Mouse (Mus musculus): ENCODE results near the gene Tceal5.
"Not testable (repeated sequence)": the region's sequence is repeated elsewhere in the genome, so short reads cannot be mapped to it uniquely, and the experiment has no call there.

The Tceal5 gene

DNA sequence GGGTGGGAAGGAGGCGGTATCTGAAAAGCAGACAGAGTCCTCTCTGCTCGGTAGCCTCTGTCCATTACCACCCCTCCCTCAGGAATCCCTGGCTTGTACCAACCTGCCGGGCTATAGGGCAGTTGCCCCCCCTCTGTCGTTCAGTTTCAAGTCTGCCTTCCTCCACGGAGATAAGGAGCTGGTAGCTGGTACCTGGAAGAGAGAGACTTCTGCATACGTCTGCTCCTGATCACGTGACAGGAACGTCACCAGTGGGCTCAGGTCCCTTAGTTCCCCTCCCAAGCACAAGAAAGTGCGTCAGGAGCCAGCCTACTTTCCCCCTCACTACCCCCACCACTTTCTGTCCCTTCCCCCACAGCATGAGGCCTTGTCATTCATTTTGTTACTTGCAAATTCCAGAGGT lies at the start of gene Tceal5:
Gene Tceal5, minus strand, starts transcription at position 213 of the 403 bp plus-strand sequence.
- DNase-seq = no peak

DNA sequence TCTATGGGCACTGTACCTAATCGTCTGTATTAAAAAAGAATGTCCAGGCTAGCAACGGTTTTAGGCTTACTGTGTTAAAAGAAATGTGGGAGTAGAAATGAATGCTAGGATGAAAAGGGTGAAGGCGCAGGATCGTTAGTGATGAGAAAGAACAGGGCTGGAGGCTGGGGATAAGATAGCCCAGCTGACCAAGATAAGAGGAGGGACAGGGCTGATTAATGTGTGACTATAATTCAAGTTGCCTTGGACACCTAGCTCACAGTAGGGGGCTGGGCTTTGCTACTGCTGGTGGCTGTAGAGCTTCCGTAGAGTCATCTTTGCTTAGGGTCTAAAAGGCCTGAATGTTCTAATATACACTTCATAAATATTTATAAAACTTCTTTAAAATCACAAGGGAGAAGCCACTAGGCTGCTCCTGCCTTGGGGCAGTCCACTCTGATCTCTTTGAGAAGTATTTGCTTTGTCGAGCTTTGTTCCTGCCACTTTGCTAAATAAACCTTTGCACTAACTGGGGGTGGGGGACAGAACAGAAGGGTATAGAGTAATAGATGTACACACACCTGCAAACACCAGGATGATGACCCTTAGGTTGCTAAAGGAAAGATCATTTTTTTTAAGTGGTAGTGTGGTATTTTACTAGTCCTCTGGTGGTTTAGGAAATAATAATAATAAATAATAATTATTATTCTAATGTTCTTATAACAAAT lies 48.5 kb upstream of the Tceal5 start:
- DNase-seq = no peak

DNA sequence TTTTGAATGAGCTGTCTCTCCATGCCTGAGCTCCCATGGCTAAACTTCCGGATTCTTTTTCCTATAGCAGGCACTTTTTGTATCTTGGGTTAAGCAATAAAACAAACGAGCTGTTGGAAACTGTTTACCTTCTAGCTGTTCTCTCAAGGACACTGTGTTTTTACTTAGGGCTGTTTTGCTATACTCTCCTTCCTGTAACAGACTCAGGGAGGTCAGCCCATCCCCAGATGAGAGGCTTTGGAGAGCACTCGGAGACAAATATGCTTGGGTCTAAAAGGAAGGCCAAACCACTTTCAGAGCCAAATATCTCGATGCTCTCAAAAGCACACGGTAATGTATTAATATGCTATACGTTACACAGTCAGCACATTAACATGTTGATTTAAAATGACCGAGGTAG lies 46.0 kb upstream of the Tceal5 start:
- no peak for DNase-seq

DNA sequence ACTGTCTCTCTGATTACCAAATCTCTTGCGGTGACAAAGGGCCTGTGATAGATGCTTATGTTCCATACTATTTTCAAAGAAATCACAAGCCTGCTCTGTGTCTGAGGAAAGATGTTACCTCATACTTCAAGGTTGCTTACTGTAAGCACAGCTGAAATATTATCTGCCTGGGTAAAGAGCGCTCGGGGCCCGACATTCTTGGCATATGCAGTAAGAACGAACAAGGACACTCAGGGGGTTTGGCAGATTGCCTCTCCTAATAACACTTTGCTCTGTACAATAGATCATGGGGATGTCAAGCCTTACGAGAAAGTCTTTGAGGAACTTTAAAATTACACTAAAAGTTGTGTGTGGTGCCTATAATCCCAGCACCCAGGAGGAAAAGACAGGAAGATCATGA lies 45.1 kb upstream of the Tceal5 start:
- no peak for DNase-seq

DNA sequence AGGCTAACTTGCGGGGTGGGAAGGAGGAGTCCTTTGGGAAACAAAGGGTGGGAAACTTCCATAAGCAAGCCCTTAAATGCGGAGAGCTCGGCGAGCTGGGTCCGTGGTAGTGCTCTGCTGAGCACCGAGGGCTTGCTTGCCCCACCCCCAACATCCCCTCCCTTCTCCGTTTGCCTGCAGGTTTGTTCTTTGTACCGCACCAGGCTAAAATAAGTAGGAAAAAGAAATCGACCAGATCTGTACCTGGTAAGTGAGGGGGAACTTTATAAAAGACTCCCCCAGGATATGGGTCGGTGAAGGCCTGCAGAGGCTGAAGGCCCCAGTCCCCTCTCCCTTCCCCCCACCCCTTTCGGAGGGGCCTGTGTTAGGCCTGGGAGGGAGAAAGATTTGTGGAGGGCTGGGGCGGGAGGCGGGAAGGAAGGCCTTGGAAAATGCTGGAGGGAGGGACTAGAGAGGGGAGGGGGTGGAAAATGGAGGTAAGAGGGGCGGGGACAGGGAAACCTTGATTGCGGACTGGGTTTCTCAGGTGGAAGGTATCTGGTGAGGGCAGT lies 41.9 kb upstream of the Tceal5 start:
- peak; percentile 29 for DNase-seq

DNA sequence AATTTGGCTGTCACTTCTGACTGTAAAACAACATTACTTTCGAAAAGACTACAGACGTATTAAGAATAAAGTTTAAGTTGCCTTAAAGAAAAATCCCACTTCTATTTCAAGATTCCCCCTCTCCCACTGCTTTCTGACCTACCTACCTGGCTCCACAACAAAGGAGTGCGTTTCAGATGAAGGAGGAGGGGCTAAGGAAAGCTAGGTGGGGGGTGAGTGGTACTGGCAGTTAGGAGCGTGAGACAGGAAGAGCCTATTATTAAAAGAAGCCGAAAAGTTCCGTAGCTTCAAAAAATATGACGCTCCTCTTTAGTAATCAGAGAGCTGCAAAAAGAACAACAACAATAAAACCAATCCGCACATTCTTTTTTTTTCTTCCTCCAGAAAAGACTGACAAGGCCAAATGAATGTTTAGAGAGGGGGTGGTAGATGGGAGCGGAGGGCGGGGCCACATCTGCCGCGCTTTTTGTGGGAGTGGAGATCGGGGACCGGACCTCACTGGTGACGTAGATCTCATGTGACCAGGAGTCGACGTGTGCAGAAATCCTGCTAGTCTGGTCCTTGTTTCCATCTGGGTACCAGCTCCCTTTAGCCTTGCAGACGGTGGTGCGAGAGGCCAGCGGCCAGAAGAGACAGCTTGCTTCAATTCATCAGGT lies 41.0 kb upstream of the Tceal5 start, which contains the start of gene Tceal9:
Gene Tceal9, plus strand, starts transcription at position 506 of the 656 bp plus-strand sequence.
- peak; percentile 72 for DNase-seq

DNA sequence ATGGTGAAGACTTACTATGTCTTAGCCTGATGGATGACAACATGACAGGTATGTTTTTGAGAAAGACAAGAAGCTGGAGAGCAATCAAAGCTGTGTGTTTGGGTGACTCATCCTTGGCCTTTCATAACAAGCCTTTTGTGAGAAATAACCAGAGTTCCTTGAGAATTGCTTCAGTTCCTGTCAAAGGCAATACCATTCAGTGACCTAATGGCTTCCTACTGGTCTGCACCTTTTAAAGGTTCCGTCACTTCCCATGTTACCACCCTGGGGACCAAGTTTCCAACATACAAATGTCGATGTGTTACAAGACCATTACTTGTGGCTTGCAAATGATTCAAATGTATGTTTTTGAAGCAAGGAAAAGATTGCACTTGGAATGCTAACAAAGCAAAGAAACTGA lies 39.5 kb upstream of the Tceal5 start:
- no peak for DNase-seq

DNA sequence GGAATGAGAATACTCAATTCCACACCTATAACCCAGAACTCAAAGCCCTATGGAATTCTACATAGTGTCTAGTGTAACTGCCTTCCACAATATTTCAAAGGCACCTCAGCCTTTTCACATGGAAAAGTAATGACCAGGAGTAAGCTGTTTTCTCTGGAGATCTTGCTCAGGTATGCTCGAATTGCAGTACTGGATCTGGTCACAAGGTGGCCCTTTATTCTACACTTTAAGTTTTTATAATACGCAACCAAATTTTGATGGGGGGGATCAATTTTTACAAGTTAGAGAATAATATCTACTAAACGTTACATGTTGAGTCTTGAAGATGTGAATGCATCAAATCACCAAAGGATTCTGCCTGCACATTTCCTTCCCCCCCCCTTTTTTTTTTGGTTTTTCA lies 34.4 kb upstream of the Tceal5 start:
- DNase-seq = peak; percentile 38

DNA sequence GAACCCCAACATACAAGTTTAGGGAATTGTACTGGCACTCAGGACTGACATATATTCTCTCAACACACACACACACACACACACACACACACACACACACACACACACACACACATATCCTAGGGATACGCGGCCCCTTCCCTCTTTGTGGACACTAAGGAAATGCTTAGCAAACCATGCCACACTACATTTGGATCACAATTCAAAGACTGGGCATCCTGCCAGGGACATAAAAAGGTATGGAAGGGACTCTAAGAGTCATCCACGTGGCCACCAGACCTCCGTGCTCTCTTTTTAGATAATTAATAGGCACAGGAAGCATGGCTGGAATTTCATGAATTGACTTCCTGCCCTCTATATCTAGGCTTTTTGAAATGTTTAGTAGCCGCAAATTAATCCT lies 24.1 kb upstream of the Tceal5 start:
- no peak for DNase-seq

DNA sequence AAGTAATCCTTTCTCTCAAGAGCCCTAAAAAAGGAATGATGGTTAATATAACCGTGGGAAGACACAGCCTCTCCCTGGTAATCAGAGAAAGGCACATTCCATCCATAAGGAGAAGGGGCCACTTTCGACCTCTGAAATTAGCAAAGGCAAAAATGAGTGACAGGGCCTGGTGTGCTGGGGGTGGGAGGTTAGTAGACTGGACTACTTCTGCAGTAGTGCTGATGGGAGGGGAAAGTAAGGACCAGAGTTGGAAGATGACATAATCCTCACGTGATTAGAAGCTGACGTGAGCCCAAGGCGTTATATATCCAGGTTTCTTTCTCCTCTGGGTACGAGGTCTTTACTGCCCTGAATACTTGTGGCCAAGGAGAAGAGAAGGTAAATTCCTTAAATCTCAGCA lies 20.0 kb upstream of the Tceal5 start:
- DNase-seq = no peak

DNA sequence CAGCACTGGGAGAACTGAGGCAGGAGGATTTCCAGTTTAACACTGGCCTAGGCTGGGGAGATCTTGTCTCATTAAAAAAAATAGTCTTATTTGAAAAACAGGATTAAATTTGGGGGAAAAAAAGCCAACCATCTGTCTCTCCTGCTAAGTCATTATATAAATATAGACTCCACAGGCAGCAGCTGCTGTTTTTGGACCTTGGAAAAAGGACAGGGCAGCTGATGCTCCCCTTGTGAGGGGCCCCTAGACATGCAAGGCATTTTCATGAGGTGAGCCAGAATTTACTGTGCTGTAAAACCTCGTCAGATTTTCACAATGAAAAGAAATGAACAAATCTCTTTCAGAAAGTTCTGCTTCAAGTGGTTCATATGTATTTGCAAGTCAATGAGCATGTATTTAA lies 12.6 kb upstream of the Tceal5 start:
- no peak for DNase-seq

DNA sequence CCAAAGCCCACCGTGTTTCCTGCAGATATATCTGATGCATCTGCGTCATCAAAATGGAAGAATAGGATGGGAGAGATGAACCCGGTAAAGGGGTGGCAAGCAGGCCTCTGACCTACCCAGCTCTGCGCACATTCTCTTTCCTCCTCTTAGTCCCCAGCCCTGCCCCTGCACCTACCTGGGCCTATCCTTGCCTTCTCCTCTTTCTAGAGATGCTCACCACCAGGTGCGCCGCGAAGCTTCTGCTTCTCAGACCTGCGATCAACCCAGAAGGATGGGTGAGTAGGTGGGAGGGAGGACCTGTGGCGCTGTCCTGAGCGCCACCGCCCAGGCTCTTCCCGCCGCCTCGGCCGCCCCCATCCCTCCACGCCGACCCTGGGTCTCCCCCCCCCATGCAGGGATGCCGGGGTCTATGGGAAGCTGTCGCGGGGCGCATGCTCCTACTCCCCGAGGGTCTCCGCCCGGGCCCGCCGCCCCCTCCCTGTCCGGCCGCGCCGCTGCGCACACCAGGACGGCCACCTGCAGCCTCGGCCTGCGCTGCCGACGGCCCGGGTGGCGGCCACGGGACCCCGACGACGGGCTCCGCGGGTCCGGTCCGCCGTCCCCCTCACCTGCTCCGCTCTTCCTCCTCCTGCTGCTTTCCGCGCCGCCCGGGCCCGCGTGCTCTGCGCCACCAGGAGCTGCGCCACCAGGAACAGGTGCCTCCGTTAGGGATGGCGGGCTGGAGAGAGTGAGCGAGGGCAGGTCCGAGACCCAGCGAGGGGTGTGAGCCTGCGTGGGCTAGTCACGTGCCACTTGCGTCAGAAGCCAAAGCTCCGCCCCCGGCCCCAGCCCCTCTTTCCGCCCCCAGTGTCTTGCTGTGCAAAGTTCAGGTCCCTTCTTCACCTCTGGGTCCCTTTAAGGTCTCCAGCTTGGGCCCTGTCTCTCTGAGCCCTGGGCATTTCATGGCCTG lies 11.3 kb upstream of the Tceal5 start, which contains the start of the genes Tceal7 and Bex1:
Gene Tceal7, plus strand, starts transcription at position 51 of the 949 bp plus-strand sequence.
Gene Bex1, minus strand, starts transcription at position 785 of the 949 bp plus-strand sequence.
- DNase-seq = not testable (repeated sequence)

DNA sequence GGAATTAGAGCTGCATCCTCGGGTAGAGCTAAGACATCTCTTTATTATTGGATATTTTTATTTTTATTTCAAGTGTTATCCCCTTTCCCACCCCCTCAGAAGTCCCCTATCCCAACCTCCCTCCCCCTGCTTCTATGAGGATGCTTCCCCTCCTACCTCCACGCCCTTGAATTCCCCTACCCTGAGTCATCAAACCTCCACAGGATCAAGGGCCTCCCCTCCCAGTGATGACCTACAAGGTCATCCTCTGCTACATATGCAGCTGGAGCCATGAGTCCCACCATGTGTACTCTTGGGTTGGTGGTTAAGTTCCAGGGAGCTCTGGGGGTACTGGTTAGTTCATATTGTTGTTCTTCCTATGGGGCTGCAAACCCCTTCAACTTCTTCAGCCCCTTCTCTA lies 9.7 kb upstream of the Tceal5 start:
- no peak for DNase-seq

DNA sequence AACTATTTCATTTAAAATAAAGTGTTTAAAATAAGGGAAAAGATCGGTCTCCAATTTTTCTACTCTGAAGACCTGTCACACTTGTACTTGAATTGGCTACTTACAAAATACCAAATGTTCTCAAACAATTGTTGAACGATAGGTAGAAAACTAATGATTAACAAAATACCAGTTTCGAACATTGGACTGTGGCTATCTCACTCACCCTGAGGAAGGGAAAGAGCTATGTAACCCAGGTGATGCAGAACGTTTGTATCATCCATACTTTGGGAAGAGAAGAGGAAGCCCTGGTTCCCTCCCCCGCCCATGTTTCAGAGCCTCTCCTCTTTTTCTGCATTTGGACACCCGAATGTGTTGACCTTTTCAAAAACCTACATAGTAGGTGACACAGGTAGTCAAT lies 730 bp upstream of the Tceal5 start:
- no peak for DNase-seq

DNA sequence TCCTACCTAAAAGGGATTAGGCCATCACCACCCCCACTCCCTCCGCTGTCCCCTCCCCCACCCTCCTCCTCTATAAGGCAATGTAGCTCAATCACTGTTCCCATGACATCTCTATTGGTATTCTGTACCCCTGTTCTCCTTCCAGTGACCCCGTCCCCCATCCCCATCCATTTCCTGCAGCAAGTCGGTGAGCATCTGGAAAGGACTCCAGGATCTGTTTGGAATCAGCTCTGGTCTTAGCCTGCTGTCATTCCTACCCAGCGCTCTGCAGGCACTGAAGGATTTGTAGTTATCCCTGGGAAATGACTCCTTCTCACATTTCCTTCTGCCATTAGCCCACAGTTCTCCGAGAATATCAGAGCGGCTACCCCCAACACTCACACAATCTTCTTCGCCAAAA lies 419 bp downstream of the Tceal5 start:
- DNase-seq = no peak

DNA sequence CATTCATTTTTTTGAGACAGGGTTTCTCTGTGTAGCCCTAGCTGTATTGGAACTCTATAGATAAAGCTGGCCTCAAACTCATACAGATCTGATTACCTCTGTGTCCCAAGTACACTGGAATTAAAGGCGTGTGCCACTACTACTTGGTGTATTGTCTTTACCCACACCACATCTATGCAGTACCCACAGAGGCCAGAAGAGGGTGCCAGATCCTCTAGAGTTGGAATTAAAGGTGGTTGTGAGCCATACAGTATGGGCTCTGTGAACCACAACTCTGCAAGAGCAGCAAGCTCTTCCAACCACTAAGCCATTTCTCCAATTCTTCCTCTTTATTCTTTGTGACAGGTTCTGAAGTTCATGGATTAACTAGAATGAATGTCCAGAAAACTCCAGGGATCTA lies 6.8 kb downstream of the Tceal5 start:
- DNase-seq = peak; percentile 57

DNA sequence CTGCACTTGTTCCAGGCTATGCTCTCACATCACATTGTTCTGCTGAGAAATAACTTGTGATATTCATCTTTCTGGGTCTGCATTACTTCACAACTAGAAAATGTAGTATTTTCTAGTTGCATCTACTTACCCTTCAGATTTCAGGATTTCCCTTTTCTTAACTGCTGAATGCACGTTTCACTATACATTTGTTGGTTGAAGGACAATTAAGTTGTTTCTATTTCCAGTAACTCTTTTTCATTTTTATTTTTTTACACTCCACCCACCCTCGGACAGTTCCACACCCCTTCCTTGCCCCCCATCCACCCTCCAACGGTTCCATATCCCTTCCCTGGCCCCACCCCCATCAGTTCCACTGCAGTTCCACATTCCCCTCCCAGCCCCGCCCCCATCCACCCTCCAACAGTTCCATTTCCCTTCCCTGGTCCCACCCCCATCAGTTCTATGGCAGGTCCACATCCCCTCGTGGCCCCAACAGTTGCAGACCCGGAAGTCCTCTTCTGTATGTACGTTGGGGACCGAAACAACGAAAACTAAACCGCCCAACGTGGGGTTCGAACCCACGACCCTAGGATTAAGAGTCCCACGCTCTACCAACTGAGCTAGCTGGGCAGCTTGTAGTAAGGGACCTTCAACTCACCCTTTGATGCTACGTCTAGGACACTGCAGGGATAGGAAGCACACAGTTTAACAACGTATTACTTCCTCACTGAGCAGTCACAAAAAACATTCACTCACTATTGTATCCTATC lies 8.3 kb downstream of the Tceal5 start:
- DNase-seq = no peak

DNA sequence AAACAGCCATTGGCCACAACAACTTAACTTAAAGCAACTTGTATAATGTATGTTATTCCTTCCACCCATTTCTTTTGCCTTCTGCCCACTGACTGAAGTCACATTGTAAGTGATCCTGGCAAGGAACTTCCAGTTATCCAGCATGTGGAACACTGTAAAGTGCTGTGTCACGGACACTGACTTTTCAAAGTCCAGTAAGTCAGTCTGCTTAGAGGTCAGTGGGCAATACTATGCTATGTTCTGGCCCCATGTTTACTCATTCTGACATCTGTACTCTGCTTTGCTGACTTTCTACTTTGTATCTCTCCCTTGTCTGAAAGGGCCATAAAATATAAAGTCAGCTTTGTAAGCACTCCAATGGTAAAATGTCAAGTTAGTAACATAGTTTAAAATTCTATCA lies 20.6 kb downstream of the Tceal5 start:
- DNase-seq = no peak

DNA sequence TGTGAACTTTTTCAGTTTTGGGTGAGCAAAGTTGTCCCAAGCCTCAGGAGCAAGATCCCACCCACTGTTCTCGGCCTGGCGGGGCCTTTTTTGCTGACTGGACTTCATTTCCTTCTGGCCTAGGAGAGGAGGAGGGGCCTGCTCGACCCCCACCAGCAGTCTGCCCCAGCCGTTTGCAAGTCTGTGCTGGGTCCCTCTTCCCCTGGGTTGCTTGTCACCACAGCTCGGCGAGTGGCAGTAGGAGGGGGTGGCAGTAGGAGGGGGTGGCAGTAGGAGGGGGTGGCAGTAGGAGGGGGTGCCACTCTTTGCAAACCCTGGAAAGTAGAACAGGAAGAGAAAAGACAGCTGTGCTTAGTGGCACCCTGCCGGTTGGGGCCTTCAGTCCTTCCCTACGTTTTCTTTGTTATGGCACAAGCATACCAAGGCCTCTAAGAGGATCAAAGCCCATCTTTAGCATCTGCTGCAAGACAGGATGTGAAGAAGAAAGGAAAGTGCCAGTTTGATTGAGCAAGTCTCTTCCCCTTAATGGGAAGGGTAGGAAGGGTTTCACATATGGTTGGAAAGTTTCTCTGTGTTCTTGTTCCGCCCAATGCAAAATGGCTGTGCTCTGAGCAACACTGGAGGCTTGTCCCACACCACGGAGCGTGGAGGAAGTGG lies 22.7 kb downstream of the Tceal5 start:
- DNase-seq = no peak

DNA sequence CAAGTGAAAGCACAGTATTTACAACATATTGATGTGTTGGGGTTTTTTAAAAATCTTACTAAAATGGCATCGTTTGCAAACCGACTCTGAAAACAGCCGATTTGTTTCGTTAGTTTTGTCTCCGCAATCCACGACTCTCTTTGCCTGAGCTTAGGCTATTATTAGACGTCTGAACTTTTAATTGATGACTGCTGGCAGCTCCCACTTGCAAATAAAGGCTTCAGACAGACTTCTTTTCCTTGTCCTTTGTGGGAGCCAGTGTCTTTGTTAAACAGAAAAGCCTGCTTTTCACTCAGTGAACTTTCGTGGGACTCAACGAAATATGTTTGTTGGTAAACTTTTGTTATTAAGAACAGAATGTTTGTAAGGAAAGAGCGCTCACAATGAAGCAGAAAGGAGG lies 30.9 kb downstream of the Tceal5 start:
- no peak for DNase-seq

DNA sequence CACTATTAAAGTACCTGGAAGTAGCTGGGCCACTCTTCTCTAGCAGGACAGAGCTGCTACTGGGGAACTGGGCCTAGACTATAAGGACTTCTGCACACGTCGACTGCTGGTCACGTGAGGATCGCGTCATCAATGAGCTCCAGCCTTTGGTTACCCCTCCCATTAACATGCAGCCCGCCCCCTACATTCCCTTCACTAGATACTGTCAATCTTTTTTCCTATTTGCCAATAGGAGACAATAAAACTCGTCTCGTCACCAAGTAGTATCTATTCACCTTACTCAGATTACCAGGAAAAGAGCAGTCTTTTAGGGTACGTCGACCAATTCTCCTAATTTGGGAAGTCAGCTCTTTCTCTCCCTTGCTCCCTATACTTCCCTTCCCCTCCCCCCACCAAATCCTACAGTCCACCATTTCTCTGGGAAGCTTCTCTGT lies 31.5 kb downstream of the Tceal5 start, which contains the start of gene Tceal8:
Gene Tceal8, minus strand, starts transcription at position 225 of the 434 bp plus-strand sequence.
- DNase-seq = peak; percentile 77

Data from kidney, adult 18-20 months (tissue).